Mouse (Mus musculus) erythroblast, adult 5-6 weeks (primary cell): ENCODE data around the gene Capn13. TPM values are rescaled to one million over a fixed set of nuclear protein-coding genes. Genes with fewer than 3 reads are reported as not detected.

Experiments
- ATAC-seq: replicated peaks from 2 replicates; pipeline ENCODE4 v1.8.0; 2016; ENCODE audit warnings: moderate number of reproducible peaks, mild to moderate bottlenecking, moderate TSS enrichment, inconsistent platforms; ENCODE audit not compliant: poor library complexity, low FRiP score, severe bottlenecking
- total RNA-seq, 2 experiments: library from RNA; stranded (forward) in 1 of 2; stranded (reverse) in 1 of 2; fragments of 150-400 nt in 1 of 2; fragments of 200-764, 138-1000 nt in 1 of 2; gene quantifications; 2 replicates each; pipeline versions ENCODE4 v1.2.3 to v1.2.4; 2015 to 2017; ENCODE audit warnings: low replicate concordance in 2 of 2

Capn13 gene
- total RNA-seq, 2 experiments from 2014 or later = not detected

DNA sequence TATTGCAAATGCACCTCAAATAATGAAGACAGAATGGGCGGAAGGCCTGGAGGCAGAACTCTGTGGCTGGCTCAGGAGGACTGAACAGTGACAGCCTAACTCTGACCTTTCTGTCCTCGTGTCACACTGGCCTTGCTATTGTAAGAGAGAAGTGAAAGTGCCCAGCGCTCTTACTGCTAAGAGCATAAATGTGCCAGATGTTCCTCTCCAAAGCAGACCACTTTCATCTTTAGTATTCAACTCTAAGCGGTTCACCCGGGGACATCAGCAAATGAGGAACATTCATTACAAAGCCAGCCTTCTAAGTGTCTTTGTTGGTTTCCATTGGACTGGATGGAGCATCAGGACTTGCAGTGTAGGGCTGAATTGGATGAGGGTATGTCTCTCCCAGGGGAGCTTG is 39.6 kb downstream of the Capn13 start:
- no peak for ATAC-seq

DNA sequence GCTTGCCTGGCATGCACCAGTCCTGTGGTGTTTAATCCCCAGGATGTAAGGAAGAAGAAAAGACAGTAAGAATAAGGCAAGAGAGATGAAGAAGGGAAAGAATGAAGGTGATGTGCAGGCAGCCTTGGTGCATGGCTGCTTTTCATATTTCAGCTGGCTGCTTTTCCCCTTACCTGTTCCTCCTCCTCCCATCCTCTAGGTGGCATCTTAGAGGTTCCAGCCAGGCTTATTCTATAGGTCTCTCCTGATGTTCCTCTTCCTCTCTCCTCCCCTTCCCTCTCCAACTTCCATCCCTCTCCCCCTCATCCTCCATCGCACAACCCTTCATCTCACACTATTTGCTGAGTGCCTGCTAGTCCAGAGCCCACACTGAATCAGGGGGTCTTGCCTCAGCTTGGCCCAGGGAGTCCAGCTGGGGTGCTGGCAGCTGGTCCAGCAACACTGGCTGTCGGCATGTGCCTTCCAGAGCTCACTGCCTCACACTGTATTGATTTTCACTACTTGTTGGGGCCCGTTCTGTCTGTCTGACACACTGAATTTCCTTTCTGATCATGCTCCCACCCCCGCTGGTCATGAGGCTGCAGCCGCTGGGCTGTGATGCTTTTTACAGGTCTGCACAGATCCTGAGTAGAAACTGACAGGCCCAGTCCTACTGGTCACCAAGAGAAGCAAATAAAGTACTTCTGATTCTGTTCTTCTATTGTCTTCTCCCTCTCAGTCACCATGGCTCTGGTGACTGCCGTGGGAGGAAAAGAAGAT is 56.9 kb downstream of the Capn13 start:
- no peak for ATAC-seq

DNA sequence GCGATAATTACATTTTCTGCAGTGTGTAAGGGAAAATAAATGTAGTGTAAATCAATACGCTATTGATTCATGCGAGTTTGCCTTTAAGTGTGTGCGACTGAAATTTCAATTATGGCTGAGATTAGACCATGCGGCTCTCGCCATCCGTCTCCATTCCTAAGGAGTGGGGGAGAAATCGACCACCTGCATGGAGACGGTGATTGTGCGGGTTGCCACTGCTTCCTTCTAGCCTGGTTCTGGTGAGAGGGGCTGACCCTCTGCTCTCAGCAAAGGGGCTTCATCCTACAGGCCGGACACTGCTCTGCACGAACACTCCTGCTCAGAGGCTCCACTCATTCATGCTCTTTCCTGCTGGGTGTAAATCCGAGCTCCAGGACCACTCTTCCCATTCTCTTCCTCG is 58.0 kb downstream of the Capn13 start:
- no peak for ATAC-seq

DNA sequence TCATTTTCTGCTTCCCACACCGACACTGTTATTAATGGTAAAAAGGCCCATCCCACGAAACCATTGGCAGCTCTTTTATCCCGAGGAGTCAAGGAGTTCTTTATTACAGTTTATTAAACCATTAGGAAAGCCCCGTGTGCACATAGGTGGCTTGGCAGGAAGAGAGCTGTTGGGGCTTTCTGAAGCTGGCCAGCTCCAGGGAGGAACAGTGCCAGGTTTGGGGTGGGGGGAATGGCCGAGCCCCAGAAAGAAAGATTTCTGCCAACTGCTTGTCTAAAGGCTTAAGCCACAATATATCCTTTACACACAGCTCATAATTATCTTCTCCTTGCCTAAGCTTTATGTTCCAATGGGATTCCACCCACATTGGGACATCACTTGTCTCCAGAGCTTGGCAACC is 71.6 kb downstream of the Capn13 start:
- ATAC-seq = no peak

DNA sequence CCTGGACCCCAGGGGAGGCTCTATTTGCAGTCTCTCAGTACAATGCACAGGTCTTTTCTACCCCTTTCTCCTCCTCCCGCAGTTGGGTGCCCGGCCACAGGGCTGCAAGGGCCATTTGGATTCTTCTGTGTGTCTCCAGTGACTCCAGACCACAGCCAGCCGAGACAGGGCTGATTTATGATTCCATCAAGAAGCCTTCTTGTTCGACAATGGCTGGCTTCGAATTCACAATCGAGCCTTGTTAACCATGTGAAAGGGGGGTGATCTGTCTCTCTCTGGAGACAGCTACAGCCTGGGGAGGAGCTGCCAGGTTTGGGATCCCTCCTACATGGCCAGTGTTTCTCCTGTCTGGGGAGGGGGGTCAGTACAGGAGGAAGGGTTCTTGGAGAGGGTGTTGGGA is 75.4 kb downstream of the Capn13 start:
- no peak for ATAC-seq

DNA sequence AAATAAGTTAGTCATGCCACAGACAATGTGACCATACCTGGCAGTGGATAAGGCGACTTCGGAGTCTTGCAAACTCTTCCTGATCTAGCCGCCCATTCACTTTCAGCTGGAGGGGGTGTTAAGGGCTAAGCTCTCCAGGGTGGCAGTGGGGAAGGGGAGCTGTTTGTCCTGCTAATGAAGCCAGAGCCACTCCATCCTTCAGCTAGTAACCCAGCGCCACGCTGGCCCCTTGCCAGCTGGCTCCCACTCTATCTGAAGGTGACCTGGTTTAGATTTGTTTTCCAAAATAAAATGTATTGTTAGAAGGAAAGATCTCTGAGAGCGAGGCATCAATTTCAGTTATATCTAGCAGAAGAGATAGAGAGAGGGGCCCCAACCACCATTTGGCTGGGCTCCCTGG is 75.9 kb downstream of the Capn13 start:
- ATAC-seq = no peak

DNA sequence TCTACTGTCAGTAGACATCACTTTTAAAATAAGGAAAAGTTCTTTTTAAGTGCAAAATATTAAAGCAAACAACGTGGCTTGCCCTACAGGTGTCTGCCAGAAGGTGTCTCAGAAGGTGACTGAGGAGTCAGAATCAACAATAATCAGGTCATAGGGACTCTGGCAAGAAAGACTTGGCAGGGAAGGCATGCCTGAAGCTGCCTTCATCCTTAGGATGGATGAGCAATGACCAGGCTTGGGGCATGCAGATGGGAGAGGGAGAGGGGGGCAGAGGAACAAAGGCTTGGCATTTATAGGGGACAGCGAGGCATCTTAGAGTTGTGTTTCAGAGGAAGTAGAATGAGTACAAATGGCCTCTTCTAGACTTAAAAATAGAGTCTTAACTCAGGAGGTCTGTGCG is 76.7 kb downstream of the Capn13 start:
- ATAC-seq = no peak

DNA sequence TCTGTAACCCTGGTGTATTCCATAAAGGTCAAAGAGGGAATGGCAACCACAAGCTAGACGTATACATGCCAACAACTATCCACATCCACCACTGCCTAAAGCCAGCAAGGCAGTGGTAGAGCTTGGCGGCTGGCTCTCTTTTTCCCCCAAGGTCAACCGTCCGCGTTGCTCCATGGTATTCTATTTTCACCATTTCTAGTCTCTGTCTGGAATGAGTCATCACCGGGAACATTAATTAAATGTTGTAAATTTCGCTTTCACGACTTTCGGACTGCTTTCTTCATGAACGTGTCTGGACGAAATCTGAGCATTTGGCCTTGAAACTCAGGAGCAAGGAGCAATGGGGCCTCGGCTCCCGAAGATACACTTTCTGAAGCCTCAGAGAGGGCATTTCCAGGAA is 85.9 kb downstream of the Capn13 start:
- ATAC-seq = no peak

DNA sequence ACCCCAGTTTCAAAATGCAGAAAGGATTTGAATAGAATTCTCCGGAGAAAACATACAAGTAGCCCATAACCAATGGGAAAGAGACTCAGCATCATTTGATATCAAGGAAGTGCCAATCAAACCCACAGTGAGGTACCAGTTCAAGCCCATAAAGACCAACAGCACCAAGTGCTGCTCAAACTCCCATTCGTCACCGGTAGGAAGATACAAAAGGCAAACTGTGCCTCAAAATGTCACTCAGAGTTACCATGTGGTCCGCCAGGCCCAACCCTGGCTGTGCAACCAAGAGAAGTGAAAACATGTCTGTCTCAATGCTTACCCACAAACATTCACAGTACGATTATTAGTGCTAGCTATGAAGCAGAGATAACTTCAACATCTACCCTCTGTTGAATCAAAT is 89.2 kb downstream of the Capn13 start:
- ATAC-seq = no peak

DNA sequence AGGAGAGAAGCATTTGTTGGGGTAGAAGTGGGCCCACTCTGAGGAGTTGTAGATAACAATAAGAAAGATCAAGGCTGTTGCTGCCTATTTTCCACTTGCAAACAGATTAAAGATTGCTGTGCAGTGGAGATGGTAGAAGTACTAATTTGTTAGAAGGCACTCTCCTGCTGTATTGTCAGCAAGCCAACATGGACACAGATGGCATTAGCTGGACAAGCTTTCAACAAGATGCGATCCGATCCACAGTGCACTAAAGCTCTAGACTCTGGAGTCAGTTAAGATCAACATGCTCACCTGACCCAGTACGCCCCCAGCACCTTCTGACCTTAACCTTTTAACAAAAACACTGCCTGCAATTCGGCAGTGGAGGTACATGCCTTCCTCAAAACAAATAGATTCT is 92.0 kb downstream of the Capn13 start:
- ATAC-seq = no peak

DNA sequence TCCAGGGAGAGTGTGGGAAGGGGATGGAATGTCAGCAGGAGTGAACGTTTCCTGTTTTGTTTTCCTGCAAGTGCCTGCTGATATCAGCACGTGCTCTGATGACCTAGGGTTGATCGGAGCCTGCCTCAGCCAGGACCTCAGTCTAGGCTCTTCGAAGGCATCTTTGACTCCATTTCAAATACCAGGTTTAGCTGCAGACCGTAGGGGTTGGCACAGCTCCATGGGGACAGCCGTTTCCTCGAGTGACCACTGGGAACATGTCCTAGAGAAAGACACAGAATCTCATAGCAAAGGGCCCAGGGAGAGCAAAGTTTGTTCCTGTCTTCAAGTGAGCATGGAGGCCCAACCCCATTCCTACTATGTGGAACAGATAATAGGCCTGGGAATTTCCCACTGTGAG is 94.0 kb downstream of the Capn13 start:
- no peak for ATAC-seq

DNA sequence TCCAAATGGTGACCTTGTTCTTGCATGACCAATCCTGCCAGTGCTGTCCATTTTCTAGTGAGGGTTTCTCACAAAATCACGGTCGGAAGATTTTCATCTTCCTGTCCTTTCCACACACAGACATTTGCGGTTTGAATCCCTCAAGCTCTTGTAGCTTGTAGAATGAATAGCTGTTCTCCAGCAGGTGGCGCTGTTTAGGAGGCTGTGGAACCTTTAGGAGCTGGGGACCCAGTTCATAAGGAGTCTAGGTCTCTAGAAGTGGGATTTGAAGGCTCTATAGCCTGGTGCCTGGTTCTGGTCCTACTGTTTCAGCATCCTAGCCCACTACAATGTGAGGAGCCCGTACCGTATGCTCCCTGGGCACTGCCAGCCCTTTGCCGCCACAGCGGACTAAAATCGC is 95.0 kb downstream of the Capn13 start:
- ATAC-seq = no peak

DNA sequence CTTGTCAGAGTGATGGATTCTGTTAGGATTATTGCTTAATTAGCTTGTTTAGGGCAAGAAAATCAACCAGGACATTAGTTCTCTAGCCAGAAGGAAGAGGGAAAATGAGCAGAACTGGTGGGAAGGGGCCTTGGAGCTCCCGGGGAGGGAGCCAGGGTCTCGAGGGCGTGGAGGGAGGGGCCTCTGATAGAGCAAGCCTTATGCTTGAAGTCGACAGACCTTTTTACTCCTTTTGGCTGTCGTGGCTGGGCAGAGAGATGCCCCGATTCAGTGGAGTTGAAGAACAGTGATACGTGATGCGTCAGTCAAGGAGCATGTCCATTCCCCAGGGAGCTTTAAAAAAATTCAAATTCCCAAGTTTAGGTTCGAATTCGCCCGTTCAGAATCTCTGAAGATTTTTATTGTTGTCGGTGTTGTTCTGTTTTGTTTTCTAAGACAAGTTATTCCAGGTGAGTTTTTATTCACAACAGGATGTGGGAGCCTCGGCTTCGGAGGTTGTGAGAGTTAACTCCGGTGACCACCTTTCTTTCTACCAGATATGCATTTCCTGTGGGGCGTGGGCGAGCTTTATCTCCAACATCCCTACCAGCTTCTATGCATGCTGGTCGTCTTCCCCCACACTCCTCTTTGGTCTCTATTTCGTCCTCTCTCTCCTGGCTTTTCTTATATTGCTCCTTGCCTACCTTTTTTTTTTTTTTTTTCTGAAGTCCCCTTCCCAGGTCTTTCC is 96.4 kb downstream of the Capn13 start:
- ATAC-seq = no peak

DNA sequence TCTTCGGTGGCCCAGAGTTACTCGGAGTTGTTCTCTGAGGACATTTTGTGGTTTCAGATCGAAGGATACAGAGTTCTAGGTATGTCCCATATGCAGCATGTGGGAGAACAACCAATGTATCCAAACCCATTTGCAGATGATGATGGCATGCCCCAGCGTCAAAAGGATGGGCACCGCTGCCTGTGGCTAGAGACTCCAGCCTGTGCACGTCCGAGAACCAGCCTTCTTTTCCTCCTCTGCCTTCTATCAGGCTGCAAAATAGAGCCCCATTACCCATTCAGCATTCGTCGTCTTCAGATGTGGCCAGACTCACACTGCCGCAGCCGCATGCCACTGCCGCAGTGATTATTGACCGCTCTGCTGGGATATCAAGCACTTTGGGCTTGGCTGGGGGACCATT is 97.0 kb downstream of the Capn13 start:
- ATAC-seq = no peak

DNA sequence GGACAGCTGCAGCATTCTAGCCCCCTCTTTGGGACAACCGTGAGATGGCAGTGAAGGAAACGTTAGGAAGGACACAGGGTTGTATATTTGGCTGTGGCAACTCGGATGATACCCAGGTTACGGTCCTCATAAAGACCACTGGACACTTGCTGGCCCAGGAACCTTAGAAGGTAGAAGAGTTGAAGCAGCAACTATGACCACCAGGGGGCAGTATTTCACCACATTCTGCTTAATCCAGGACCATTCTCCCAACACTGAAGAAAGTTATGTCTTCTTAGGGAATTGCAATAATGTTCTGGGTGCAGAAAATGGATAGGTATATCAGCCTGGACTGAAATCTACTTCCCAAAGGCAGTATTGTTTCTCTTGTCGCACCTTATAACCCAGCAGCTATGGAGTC is 97.4 kb downstream of the Capn13 start:
- ATAC-seq = no peak

DNA sequence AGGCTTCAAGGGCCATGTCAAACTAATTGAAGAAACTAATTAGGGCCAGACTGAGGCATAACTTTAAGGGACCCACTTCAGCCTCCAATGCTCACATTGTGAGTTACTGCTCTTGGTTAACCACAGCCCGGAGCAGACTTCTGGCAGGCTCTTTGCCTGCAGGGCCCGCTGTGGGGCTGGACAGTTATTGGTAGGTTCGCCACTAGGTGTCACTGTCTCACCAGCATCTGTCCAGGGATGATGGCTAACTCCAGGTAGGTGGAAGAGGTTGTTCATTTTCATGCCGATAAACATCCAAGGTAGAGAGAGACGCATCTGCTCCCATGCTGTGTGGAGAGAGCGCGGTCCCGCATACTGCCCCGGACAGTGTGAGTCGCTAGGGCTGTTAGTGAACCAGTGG is 98.6 kb downstream of the Capn13 start:
- ATAC-seq = peak; percentile 72; the same call in 1 of the 2 replicates

DNA sequence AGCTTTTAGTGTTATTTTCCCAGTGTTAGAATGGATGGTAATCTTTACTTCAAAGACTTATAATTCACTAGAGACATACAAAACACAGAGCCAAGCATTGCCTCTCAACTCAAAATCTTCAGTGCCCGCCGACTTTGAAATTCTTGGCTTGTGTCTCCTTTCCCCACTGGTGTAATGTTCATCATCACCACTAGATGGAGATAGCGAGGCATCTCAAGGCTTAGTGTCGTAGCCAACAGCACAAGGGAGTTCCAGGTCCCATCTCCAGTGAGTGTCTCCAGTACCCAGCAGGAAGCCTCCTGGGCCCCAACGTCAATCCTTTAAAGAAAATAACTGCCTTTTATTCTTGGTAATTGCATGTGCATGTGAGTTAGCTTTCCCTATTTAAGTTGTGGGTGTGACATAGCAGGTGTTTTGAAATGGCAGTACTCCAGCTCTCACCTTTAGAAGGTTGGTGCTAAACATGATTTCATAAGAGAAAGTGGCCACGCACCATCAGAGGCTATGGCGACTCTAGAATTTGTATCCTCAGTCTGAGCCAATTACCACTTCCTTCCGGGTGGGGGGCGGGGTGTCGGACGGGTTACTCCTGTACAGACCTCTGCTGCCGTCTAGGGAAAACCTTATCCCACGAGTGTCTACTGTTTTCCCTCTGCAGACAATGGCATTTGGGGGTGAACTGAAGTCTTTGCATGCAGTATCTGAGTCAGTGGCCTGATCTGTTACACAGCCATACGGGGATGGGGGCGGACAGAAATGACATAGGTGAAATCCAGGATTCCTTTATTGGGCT is 99.2 kb downstream of the Capn13 start:
- ATAC-seq = peak; percentile 70

DNA sequence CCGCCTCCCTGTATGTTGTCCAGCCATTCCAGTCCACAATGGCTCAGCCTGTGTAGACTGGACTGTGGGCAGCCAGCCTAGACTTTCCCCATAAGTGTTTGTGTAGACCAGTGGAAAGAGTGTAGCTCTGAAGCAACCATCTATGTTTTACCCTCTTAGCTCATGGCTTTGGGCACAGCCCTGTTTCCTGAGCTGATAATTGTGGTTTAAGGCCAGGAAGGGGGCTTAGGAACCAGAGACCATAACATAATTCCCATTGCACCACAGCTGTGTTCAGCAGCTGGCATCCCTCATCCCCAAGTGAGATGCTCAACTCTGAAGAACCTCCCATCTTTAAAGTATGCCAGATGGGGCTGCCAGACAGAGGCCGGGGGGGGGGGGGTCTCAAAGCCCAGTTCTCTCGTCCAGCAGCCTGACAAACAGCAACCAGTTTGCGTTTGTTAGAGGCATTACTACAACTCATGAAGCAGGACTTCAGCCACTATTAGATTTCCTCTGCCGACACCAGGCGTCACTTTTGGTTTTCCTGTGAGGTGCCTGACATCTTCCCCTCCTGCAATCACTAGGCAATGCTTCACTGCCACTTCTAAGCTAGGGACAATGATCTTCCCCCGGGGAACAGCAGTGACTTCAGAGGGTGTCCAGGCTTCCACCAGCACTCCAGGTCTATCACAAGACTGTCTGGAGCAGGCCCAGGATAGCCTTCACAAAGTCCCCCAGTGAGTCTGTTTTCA is 100.4 kb downstream of the Capn13 start:
- no peak for ATAC-seq

DNA sequence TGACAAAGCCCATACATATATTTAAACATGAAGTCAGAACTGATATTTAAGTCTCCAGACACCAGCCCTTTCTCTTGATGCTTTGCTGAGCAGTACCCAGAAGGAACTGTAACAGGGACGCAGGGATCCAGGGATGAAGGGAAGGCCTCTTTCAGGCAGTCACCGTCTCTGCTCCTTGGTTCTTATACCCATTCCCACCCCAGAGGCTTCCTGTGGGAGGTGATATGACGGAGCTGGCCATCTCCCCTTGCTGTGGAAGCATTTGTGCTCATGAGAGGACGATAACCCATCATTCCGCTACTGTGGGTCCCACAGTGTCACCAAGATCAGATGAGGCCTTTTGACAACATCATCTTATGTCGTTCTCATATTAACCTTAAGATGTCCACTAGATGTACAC is 101.7 kb downstream of the Capn13 start:
- no peak for ATAC-seq

DNA sequence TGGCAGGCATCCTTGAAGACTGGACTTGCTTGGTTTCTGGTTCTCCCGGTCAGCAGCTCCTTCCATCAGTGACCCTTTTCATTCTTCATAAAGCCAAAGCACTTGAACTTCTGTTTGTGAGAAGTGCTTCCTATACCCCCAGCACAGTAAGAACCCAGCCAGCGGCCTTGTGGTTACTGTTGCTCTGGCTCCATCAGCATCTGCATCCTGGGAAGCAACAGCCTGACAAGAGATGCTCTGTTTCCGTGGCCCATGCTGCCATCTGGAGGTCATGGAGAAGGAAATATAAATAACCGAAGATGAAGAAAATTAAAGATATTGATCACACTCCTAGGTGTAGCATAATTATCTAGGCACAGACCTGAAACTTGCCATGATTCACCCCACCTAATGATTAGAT is 103.8 kb downstream of the Capn13 start:
- ATAC-seq = no peak
